Mouse (Mus musculus): Measurements from ENCODE around the gene Nptxr. TPM values are rescaled to one million over a fixed set of nuclear protein-coding genes. Genes with fewer than 3 reads are reported as not detected.

Gene Nptxr
- total RNA-seq, 2 experiments from 2014 or later = not detected

Other genes starting within 250 kb of the Nptxr start
- not detected in 2 replicates for gene Dmc1, start 199.7 kb downstream of the Nptxr start, total RNA-seq (2014; fragmentation: Nextera tagmentation)
- 1.2 TPM in 1 of 2 replicates, not detected in the other for gene Dmc1, start 199.7 kb downstream of the Nptxr start, total RNA-seq (2017)
- 1.1 and 11.4 TPM in 2 replicates for gene Fam227a, start 145.8 kb downstream of the Nptxr start, total RNA-seq (2014; fragmentation: Nextera tagmentation)
- gene Fam227a, start 145.8 kb downstream of the Nptxr start, total RNA-seq (2017) = 2.2 TPM in 1 of 2 replicates, not detected in the other
- gene Cby1, start 145.6 kb downstream of the Nptxr start, total RNA-seq (2014; fragmentation: Nextera tagmentation) = 18.3 and 32.9 TPM in 2 replicates
- gene Cby1, start 145.6 kb downstream of the Nptxr start, total RNA-seq (2017) = 57.0 and 65.7 TPM in 2 replicates
- gene Tomm22, start 133.9 kb downstream of the Nptxr start, total RNA-seq (2014; fragmentation: Nextera tagmentation) = 195 and 205 TPM in 2 replicates
- 85.4 and 108 TPM in 2 replicates for gene Tomm22, start 133.9 kb downstream of the Nptxr start, total RNA-seq (2017)
- 43.6 and 59.8 TPM in 2 replicates for gene Josd1, start 116.8 kb downstream of the Nptxr start, total RNA-seq (2014; fragmentation: Nextera tagmentation)
- gene Josd1, start 116.8 kb downstream of the Nptxr start, total RNA-seq (2017) = 43.8 and 49.8 TPM in 2 replicates
- gene Gtpbp1, start 113.9 kb downstream of the Nptxr start, total RNA-seq (2014; fragmentation: Nextera tagmentation) = 73.3 and 79.3 TPM in 2 replicates
- 99.5 and 126 TPM in 2 replicates for gene Gtpbp1, start 113.9 kb downstream of the Nptxr start, total RNA-seq (2017)
- gene Sun2, start 62.2 kb downstream of the Nptxr start, total RNA-seq (2014; fragmentation: Nextera tagmentation) = 9.9 and 11.8 TPM in 2 replicates
- gene Sun2, start 62.2 kb downstream of the Nptxr start, total RNA-seq (2017) = 13.9 and 15.2 TPM in 2 replicates
- gene Dnal4, start 26.9 kb downstream of the Nptxr start, total RNA-seq (2014; fragmentation: Nextera tagmentation) = 13.2 and 13.5 TPM in 2 replicates
- gene Dnal4, start 26.9 kb downstream of the Nptxr start, total RNA-seq (2017) = 7.6 and 10.0 TPM in 2 replicates
- not detected in 2 replicates for gene Npcd, start 29.5 kb upstream of the Nptxr start, total RNA-seq (2014; fragmentation: Nextera tagmentation)
- not detected in 2 replicates for gene Npcd, start 29.5 kb upstream of the Nptxr start, total RNA-seq (2017)
- 25.1 and 25.6 TPM in 2 replicates for gene Cbx6, start 29.9 kb upstream of the Nptxr start, total RNA-seq (2014; fragmentation: Nextera tagmentation)
- gene Cbx6, start 29.9 kb upstream of the Nptxr start, total RNA-seq (2017) = 14.4 and 36.7 TPM in 2 replicates
- 243 and 293 TPM in 2 replicates for gene Apobec3, start 86.9 kb upstream of the Nptxr start, total RNA-seq (2014; fragmentation: Nextera tagmentation)
- 135 and 175 TPM in 2 replicates for gene Apobec3, start 86.9 kb upstream of the Nptxr start, total RNA-seq (2017)
- 6.8 and 9.9 TPM in 2 replicates for gene Cbx7, start 166.4 kb upstream of the Nptxr start, total RNA-seq (2014; fragmentation: Nextera tagmentation)
- gene Cbx7, start 166.4 kb upstream of the Nptxr start, total RNA-seq (2017) = 2.5 and 4.4 TPM in 2 replicates
- 0.39 and 0.99 TPM in 2 replicates for gene Pdgfb, start 210.2 kb upstream of the Nptxr start, total RNA-seq (2014; fragmentation: Nextera tagmentation)
- gene Pdgfb, start 210.2 kb upstream of the Nptxr start, total RNA-seq (2017) = 0.11 TPM in 1 of 2 replicates, not detected in the other